Mouse (Mus musculus): ENCODE data around the gene Gnptab. TPM values are rescaled to one million over a fixed set of nuclear protein-coding genes. Genes with fewer than 3 reads are reported as not detected.
"Not testable (repeated sequence)": the region's sequence is repeated elsewhere in the genome, so short reads cannot be mapped to it uniquely, and the experiment has no call there.

Gnptab gene
- 10 to 100 TPM; 67.8 to 71.8 TPM for total RNA-seq (2021)
- long read RNA-seq, experiment 1, full-length matches to known transcripts = 27 of 43 reads
- long read RNA-seq, experiment 1, partial matches to known transcripts = 5 of 43 reads
- long read RNA-seq, experiment 1, other reads (novel, unspliced or antisense) = 11 of 43 reads
- long read RNA-seq, experiment 2, full-length matches to known transcripts = 17 of 21 reads
- long read RNA-seq, experiment 2, partial matches to known transcripts = 2 of 21 reads
- long read RNA-seq, experiment 2, other reads (novel, unspliced or antisense) = 2 of 21 reads

- DNase-seq (ENCODE audit: low spot score in 2 of 2) = peak; percentile 85 to 88
Observed at GRCm38 (mm10) chr10:88379013-88379885, at the start of gene Gnptab, which contains the start of gene Dram1. TSS of gene Gnptab (plus strand) at chr10:88379132. TSS of gene Dram1 (minus strand) at chr10:88379080.

DNA sequence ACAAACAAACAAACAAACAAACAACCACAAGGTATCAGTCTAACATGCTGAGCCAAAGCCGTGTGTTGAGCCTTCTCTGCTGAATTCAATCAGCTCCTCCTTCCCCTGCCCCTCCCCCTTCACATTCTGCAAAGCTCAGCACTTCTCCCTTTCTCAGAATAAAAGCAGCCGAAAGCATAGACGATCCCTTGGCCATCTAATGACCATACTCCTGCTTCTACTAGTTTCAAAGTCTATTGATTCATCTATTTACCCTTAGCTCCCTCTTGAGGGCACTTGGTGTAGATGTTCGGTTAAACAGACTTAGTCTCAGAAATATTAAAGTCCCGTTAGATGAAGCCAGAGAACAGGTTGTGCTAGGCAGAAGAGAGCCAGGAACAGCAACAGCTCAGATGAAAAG is 48.2 kb upstream of the Gnptab start:
- DNase-seq (ENCODE audit: low spot score in 2 of 2) = no peak

GRCm38 (mm10) chr10:88340660-88341059 is 38.3 kb upstream of the Gnptab start:
- DNase-seq (ENCODE audit: low spot score in 2 of 2) = no peak

- no peak for DNase-seq (ENCODE audit: low spot score in 2 of 2)
Observed at GRCm38 (mm10) chr10:88341368-88341767, 37.6 kb upstream of the Gnptab start.

- DNase-seq (ENCODE audit: low spot score in 2 of 2) = no peak
Observed at GRCm38 (mm10) chr10:88345899-88346401, 33.0 kb upstream of the Gnptab start.

GRCm38 (mm10) chr10:88346454-88347245 is 32.3 kb upstream of the Gnptab start:
- no peak for DNase-seq (ENCODE audit: low spot score in 2 of 2)

DNA sequence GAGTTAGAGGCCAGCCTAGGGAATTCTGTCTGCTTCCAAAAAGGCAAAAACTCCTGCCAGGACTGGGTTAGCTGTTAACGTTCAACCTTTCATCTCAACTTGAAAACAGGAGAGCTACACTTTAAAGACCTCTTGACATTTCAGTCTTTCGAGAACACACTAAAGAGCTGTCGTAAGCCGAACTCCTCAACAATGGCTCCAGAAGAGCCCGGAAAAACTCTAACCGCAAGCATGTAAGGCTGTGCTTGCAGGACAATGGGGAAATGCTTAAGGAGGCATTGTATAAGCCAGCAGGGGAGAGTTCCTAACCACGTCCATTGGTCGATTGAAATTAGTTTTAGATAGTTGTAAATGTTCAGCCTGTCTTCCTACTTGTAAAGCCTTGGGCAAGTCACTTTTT is 29.1 kb upstream of the Gnptab start:
- DNase-seq (ENCODE audit: low spot score in 2 of 2) = no peak

DNA sequence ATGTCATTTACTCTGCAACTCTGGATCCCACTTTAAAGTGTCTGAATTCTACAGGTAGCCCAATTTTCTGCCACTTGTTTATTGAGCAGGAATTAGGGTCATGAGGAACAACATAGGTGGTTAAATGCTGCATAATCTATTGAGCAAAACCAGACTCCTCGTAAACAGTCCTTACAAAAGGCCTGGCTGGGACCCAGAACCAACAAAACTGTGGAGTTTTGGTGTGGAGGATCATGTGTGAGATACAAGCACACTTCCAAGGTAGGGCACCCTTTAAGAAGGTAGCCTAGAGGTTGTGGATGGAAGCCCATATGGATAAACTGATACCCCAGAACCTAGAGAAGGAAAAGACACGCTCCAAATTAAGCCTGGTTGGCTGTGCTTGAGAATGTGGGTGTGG is 28.2 kb upstream of the Gnptab start:
- DNase-seq (ENCODE audit: low spot score in 2 of 2) = no peak

DNA sequence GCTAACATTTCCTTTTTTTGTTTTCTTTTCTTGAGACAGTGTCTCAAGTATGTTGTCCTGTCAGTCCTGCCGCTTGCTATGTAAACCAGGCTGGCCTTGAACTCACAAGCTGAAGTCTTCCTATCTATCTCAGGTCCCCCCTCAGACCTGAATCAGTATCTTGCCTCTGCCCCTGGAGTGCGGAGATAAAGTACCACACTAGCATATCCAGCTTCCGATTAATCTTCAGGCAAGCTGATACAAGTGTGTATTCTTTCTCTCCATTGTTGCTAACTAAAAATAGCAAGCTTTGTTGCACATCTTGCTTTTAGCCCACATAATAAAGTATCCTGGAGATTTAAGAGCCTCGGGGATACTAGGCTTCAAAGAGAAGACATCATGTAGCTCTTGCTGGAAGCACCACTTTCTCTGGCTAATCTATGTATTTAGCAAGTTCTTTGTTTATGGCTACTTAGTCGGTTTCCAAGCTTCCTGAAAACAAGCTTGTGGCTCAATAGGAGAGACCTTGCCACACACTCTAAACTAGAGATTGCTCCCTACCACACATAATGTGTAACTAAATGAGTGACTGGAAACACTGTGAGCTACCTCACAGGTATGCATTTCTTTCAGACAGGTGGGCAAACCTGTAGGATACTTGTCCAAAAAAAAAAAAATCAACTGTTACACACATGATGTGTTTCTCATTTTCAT is 27.4 kb upstream of the Gnptab start:
- no peak for DNase-seq (ENCODE audit: low spot score in 2 of 2)

DNA sequence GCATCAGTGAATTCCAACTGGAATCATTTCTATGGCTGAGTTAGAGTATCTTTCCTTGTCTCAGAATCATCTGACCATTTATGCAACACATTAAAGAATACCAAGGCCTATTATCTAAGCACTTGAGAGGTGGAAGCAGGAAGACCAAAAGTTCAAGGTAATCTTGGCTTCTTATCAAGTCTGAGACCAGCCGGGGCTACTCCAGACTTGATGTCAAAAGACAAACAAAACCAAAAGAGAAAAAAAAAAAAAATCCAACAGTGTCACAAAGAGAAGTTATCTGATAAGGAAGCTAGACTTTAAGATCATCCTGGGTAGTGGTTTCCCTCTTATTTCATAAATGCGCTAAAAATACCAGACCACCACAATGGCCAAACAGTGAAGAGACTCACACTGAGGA is 26.4 kb upstream of the Gnptab start:
- no peak for DNase-seq (ENCODE audit: low spot score in 2 of 2)

GRCm38 (mm10) chr10:88354599-88354998 is 24.3 kb upstream of the Gnptab start:
- DNase-seq (ENCODE audit: low spot score in 2 of 2) = no peak

- DNase-seq (ENCODE audit: low spot score in 2 of 2) = no peak
Observed at GRCm38 (mm10) chr10:88356114-88356982, 22.6 kb upstream of the Gnptab start.

DNA sequence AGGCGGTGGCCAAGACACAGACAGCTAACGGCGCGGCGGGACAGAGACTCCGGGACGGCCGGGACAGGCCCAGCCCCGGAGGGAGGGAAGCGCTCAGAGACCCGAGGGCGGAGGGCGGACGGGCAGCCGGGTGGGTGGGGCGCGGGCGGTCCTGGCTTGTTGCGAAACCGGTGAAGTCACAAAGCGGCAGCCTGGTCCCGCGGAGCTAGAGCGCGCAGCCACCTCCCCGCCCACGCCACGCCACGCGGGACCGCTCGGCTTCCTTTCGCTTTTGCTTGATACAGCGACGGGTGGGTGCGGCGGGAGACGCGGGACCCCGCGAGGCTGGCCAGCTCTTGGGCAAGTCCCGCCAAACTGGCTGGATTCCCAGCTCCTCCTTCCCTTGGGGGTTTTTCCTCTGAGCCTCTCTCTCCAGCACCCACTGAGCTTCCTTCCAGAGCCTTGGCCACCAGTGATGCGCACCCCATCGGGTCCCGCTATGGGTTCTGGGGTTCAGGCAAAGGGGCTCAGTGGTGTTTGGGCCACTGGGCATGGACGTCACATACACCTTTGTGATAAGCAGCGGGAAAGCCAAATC is 21.9 kb upstream of the Gnptab start:
- DNase-seq (ENCODE audit: low spot score in 2 of 2) = peak; percentile 55

DNA sequence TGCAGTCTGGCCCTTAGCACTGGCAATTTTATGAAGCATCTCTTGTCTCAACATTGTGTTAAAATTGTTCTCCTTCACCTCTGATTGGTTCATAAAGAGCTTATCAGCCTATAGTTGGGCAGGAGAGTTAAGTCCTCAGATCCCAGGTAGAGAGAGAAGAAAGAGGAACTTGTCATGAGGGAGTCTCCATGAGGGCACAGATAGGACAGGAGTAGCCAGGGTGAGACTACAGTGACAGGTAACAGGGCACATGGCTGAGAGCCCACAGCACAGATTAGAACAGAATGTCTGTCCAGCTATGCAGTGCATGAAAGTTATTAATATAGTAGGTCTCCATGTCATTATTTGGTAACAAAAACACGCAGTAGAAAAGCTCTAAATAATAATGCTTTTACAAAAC is 16.7 kb upstream of the Gnptab start:
- DNase-seq (ENCODE audit: low spot score in 2 of 2) = no peak

GRCm38 (mm10) chr10:88364221-88364620 is 14.7 kb upstream of the Gnptab start:
- DNase-seq (ENCODE audit: low spot score in 2 of 2) = no peak

GRCm38 (mm10) chr10:88369233-88369632 is 9.7 kb upstream of the Gnptab start:
- DNase-seq (ENCODE audit: low spot score in 2 of 2) = no peak

GRCm38 (mm10) chr10:88371793-88372192 is 7.1 kb upstream of the Gnptab start:
- no peak for DNase-seq (ENCODE audit: low spot score in 2 of 2)

DNA sequence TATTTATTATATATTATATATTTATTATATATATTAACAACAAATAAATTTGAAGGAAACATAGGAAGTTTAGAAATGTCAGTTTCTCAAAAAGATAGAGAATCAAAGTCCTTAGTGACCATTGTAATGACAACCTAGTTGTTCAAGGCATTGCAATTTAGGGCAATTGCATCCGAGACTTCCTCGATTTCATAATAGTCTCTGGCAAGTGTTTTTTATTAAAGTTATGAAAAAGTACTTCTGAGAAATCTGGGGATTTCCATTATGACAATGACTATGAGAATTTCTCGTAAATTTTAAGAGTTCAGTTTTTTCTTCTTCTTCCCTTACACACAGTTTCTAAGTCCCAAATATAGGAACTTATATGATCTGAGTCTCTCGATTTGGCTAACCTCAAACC is 6.5 kb upstream of the Gnptab start:
- no peak for DNase-seq (ENCODE audit: low spot score in 2 of 2)

DNA sequence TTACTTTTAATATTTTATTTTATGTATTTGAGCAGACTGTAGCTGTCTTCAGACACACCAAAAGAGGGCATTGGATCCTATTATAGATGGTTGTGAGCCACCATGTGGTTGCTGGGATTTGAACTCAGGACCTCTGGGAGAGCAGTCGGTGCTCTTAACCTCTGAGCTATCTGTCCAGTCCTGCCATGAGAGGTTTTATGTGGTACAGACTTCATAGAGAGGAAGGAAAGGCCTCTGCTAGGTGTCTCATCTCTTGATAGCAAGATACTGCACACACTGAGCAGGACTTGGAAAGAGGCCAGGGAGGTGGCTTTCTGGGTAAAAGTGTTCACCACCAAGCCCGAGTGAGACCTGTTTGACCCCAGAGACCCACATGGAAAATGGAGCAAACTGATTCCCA is 6.0 kb upstream of the Gnptab start:
- not testable (repeated sequence) for DNase-seq (ENCODE audit: low spot score in 2 of 2)

Measured in left cerebral cortex, adult 18-20 months (tissue).